Mouse (Mus musculus): ENCODE measurements at regions not wholly inside any gene's neighbourhood (a gene's known extent, or its start where the extent isn't known, plus 50 kb on each side); places are given as distances from the start of the nearest gene placed in this dataset.

DNA sequence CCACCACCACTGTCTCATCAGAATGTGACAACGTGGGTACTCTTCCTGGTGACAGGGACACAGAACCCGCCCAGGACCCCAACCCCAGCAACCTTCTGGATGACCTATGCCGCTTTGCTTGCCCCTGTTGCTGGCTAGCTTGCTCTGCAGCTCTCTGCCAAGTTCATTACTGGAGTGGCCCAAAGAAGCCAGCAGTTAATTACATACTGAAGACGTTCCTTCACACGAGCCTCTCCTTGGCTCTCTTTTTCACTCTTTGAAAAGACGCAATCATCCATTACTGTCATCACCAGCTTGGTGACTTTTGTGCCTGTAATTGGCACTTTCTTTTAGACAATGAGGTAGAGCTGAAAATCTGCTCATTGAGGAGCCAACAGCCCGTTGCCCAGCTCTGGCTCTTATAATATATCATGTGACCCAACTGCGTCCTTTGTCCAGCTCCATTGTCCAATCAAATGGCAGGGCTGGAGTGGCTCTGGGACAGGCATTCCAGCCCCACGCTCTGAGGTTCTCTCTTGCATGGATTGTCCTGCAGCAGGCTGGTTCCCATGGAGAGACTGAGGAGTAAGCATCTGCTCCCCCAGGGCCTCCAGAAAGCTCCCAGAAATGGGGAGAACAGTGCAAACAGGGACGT, 274.4 kb upstream of the Gm10131 start:
- no peak for TF ChIP-seq CTCF (conservative IDR thresholded peaks at IDR 0.05; ENCODE audit: insufficient read depth, insufficient read length, low read depth, low read length)
- no peak for TF ChIP-seq POLR2A (IDR thresholded peaks at IDR 0.05; ENCODE audit: low read depth, low read length)
